Mouse (Mus musculus) ES-E14 (cell line): ENCODE data around the gene Atp6v1e2.

ENCODE experiments used
- CHD2 ChIP-seq: IDR thresholded peaks from 2 replicates; pipeline ENCODE4 v1.6.1; 2014; ENCODE audit warnings: mild to moderate bottlenecking, low read depth, low read length, inconsistent platforms
- MAFK ChIP-seq: IDR thresholded peaks from 2 replicates; pipeline ENCODE4 v1.6.1; 2014; ENCODE audit warnings: mild to moderate bottlenecking, low read depth, low read length, inconsistent platforms; ENCODE audit not compliant: insufficient read depth
- ZC3H11A ChIP-seq: IDR thresholded peaks from 2 replicates; pipeline ENCODE4 v1.6.1; 2012; ENCODE audit warnings: low read depth, mild to moderate bottlenecking, inconsistent platforms, low read length, borderline replicate concordance
- ZNF384 ChIP-seq: IDR thresholded peaks from 2 replicates; pipeline ENCODE4 v1.6.1; 2012; ENCODE audit warnings: low read depth, low read length, inconsistent platforms

DNA sequence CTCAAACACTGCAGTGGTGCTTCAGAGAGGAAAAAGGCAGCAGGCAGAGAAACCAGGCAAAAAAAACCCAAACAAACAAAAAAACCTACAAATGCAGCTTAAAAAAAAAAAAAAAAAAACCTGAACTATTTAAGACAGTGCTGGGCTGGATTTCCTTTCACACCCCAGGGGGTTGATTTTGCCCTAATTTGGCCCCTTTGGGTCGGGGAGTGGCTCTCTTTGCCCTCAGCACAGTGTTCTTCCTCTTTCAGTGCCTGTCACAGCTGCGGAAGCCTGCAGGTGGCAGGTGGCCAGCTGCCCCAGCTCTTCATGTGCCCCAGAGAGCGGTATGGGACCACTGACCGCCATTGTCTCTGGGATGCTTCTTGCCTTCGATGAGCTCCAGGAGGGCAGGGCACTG lies 21.9 kb upstream of the Atp6v1e2 start:
- TF ChIP-seq MAFK: no peak
- no peak for TF ChIP-seq ZC3H11A
- TF ChIP-seq ZNF384: no peak
- no peak for TF ChIP-seq CHD2
